8 mouse cellular contexts compared by ENCODE assay signal in genomic region chr11:118476396-118477373, GRCm38 (mm10). TPM values are rescaled to one million over a fixed set of nuclear protein-coding genes. Genes with fewer than 3 reads are reported as not detected.
DNase-seq lines count a peak whose midpoint lies in the region; ATAC-seq and TF ChIP-seq lines count a peak whose summit lies in the region.

Engase (plus strand) TSS chr11:118476829.

- ATAC-seq in heart, embryonic 11.5 days (replicated peaks; ENCODE audit: insufficient number of reproducible peaks, low FRiP score, low TSS enrichment) = peak; percentile 98
- ATAC-seq in kidney, embryonic 16.5 days (ENCODE audit: low FRiP score, low TSS enrichment) = peak; percentile 99

- H3ac ChIP-seq in C2C12 (ENCODE audit: control insufficient read depth, insufficient read length, low read depth) (peak within 1 kb of the TSS; percentile 89), myocyte (ENCODE audit: control insufficient read depth, insufficient read length) (peak within 1 kb of the TSS; percentile 64)

- peak within 1 kb of the TSS; percentile 81 for H3K9ac ChIP-seq in heart, embryonic 11.5 days (ENCODE audit: low read depth, low read length)
- H3K9ac ChIP-seq in kidney, embryonic 16.5 days (replicated peaks; ENCODE audit: low read length) = peak within 1 kb of the TSS; percentile 75
- H3K9ac ChIP-seq in liver, adult 2 months (ENCODE audit: low read depth, low read length) = peak within 1 kb of the TSS; percentile 90

- peak; percentile 61; the same call in 1 of the 2 replicates for TF ChIP-seq POLR2A in brain, embryonic 14.5 days (IDR thresholded peaks at IDR 0.05; ENCODE audit: borderline replicate concordance, extremely low read depth, insufficient read depth, insufficient read length, poor library complexity, severe bottlenecking)
- peak; percentile 84 for TF ChIP-seq POLR2A in liver, adult 2 months (IDR thresholded peaks at IDR 0.05; ENCODE audit: extremely low read depth, insufficient read depth, low read length)
- TF ChIP-seq POLR2A in myocyte (IDR thresholded peaks at IDR 0.05; ENCODE audit: insufficient read length, low read depth) = peak; percentile 89

- under 1% methylated on average over 57 of the region's 57 CpGs for WGBS in heart, embryonic 11.5 days (ENCODE audit: insufficient replicate concordance)
- under 1% methylated on average over 57 of the region's 57 CpGs for WGBS in kidney, embryonic 16.5 days
- WGBS in liver, adult 2 months = under 1% methylated on average over 54 of the region's 57 CpGs

- H3K27ac ChIP-seq in heart, embryonic 11.5 days (ENCODE audit: low read depth, low read length) = peak within 1 kb of the TSS; percentile 62; the same call in 1 of the 2 replicates
- no peak within 1 kb of the TSS for H3K27ac ChIP-seq in kidney, embryonic 16.5 days (ENCODE audit: low read length)
- H3K27ac ChIP-seq in liver, adult 2 months (replicated peaks; ENCODE audit: insufficient read depth, low read depth, low read length) = peak within 1 kb of the TSS; percentile 49

- no peaks in the 10 kb centered on the region for H3K79me3 ChIP-seq in C2C12 (ENCODE audit: low read depth)

- peaks cover 10% of the 10 kb centered on the region for H3K27me3 ChIP-seq in C2C12 (ENCODE audit: control insufficient read depth, insufficient read depth, insufficient read length)
- H3K27me3 ChIP-seq in erythroblast, embryonic 14.5 days (ENCODE audit: control insufficient read depth) = no peaks in the 10 kb centered on the region
- H3K27me3 ChIP-seq in heart, embryonic 11.5 days (ENCODE audit: control insufficient read depth, insufficient read depth, low read length) = no peaks in the 10 kb centered on the region
- H3K27me3 ChIP-seq in kidney, embryonic 16.5 days (ENCODE audit: insufficient read depth, low read length) = no peaks in the 10 kb centered on the region
- H3K27me3 ChIP-seq in liver, adult 2 months (ENCODE audit: control insufficient read depth, insufficient read depth, low read length) = no peaks in the 10 kb centered on the region
- peaks cover 7% of the 10 kb centered on the region for H3K27me3 ChIP-seq in myocyte (ENCODE audit: control insufficient read depth, insufficient read depth, insufficient read length)
- H3K27me3 ChIP-seq in splenic B cell, adult 2 months (ENCODE audit: control insufficient read depth, insufficient read depth, low read length, poor library complexity, severe bottlenecking) = no peaks in the 10 kb centered on the region

- peak; percentile 98 for DNase-seq in brain, embryonic 14.5 days (ENCODE audit: low read depth)
- DNase-seq in liver, adult 2 months (ENCODE audit: extremely low read depth, low read depth, low spot score) = peak; percentile 86
- DNase-seq in splenic B cell, adult 2 months (ENCODE audit: low read depth, low spot score) = peak; percentile 94

- H3K4me3 ChIP-seq in C2C12 (ENCODE audit: insufficient read depth, poor library complexity, severe bottlenecking) = peak within 1 kb of the TSS; percentile 40
- H3K4me3 ChIP-seq in erythroblast, embryonic 14.5 days (replicated peaks) = peak within 1 kb of the TSS; percentile 89
- H3K4me3 ChIP-seq in heart, embryonic 11.5 days (ENCODE audit: low read depth, low read length) = peak within 1 kb of the TSS; percentile 77
- peak within 1 kb of the TSS; percentile 74 for H3K4me3 ChIP-seq in kidney, embryonic 16.5 days (ENCODE audit: low read length)
- peak within 1 kb of the TSS; percentile 81 for H3K4me3 ChIP-seq in liver, adult 2 months (ENCODE audit: insufficient read depth, low read depth, low read length)
- peak within 1 kb of the TSS; percentile 22 for H3K4me3 ChIP-seq in myocyte

- no peak for TF ChIP-seq CTCF in C2C12 (IDR thresholded peaks at IDR 0.05; ENCODE audit: control insufficient read depth, insufficient read depth, insufficient read length)
- no peak for TF ChIP-seq CTCF in brain, embryonic 14.5 days (IDR thresholded peaks at IDR 0.05; ENCODE audit: borderline replicate concordance, extremely low read depth, insufficient read depth, insufficient read length)
- no peak for TF ChIP-seq CTCF in liver, adult 2 months (IDR thresholded peaks at IDR 0.05; ENCODE audit: low read depth, low read length)

- H3K4me1 ChIP-seq in erythroblast, embryonic 14.5 days (ENCODE audit: control insufficient read depth) = peaks cover 47% of the 10 kb centered on the region
- 0 out of 2 replicates have a peak, but pooled peaks cover 5% of the 10 kb centered on the region for H3K4me1 ChIP-seq in heart, embryonic 11.5 days (ENCODE audit: control insufficient read depth, insufficient read depth, low read length)
- peaks cover 10% of the 10 kb centered on the region for H3K4me1 ChIP-seq in kidney, embryonic 16.5 days (ENCODE audit: insufficient read depth, low read length)
- peaks cover 3% of the 10 kb centered on the region for H3K4me1 ChIP-seq in liver, adult 2 months (ENCODE audit: control insufficient read depth, insufficient read depth, low read length)

- H3K4me2 ChIP-seq in heart, embryonic 11.5 days = peak within 1 kb of the TSS; percentile 96
- H3K4me2 ChIP-seq in kidney, embryonic 16.5 days (replicated peaks; ENCODE audit: low read depth, low read length) = peak within 1 kb of the TSS; percentile 73
- H3K4me2 ChIP-seq in myocyte (ENCODE audit: low read depth) = peak within 1 kb of the TSS; percentile 99

- H3K79me2 ChIP-seq in C2C12 (ENCODE audit: control insufficient read depth, insufficient read depth) = no peaks in the 10 kb centered on the region
- no peaks in the 10 kb centered on the region for H3K79me2 ChIP-seq in liver, adult 2 months (ENCODE audit: control insufficient read depth, insufficient read depth, low read length)
- no peaks in the 10 kb centered on the region for H3K79me2 ChIP-seq in myocyte (ENCODE audit: control insufficient read depth, insufficient read depth)

- no peaks in the 10 kb centered on the region for H3K9me3 ChIP-seq in erythroblast, embryonic 14.5 days (ENCODE audit: control insufficient read depth, low read length)
- H3K9me3 ChIP-seq in heart, embryonic 11.5 days (replicated peaks; ENCODE audit: control insufficient read depth, low read length) = no peaks in the 10 kb centered on the region
- H3K9me3 ChIP-seq in kidney, embryonic 16.5 days (ENCODE audit: low read length) = no peaks in the 10 kb centered on the region

- H3K36me3 ChIP-seq in C2C12 (ENCODE audit: control insufficient read depth, insufficient read depth) (no peaks in the 10 kb centered on the region), myocyte (ENCODE audit: control insufficient read depth, insufficient read depth) (no peaks in the 10 kb centered on the region)
- H3K36me3 ChIP-seq in erythroblast, embryonic 14.5 days (ENCODE audit: control insufficient read depth) = peaks cover 21% of the 10 kb centered on the region
- no peaks in the 10 kb centered on the region for H3K36me3 ChIP-seq in heart, embryonic 11.5 days (ENCODE audit: control insufficient read depth, insufficient read depth, low read length)
- H3K36me3 ChIP-seq in kidney, embryonic 16.5 days (ENCODE audit: insufficient read depth, low read length) = peaks cover 6% of the 10 kb centered on the region; the same call in 1 of the 2 replicates
- H3K36me3 ChIP-seq in liver, adult 2 months (ENCODE audit: control insufficient read depth, insufficient read depth, low read length) = 0 out of 2 replicates have a peak, but pooled peaks cover 2% of the 10 kb centered on the region
- no peaks in the 10 kb centered on the region; the same call in 1 of the 2 replicates for H3K36me3 ChIP-seq in splenic B cell, adult 2 months (ENCODE audit: control insufficient read depth, insufficient read depth, low read length, poor library complexity, severe bottlenecking)

TF ChIP-seq in C2C12, 6 proteins besides CTCF, POLR2A, EP300 and RAD21:
- no peak for TF ChIP-seq CEBPB (IDR thresholded peaks at IDR 0.05; ENCODE audit: low read depth)
- TF ChIP-seq MAX (IDR thresholded peaks at IDR 0.05) = peak; percentile 63
- TF ChIP-seq FOSL1 (IDR thresholded peaks at IDR 0.05; ENCODE audit: insufficient read depth, low read length, poor library complexity, severe bottlenecking) = no peak
- TF ChIP-seq USF1 (IDR thresholded peaks at IDR 0.05; ENCODE audit: low read depth) = no peak
- no peak for TF ChIP-seq MYOG (IDR thresholded peaks at IDR 0.05; ENCODE audit: control insufficient read depth, extremely low read depth, insufficient read length)

TF ChIP-seq in myocyte, 11 proteins besides CTCF, POLR2A, EP300 and RAD21:
- TF ChIP-seq MYOD1 (IDR thresholded peaks at IDR 0.05; ENCODE audit: control insufficient read depth in 1 of 3, insufficient read length in 2 of 3, low read depth in 2 of 3) (peak in 1 of 3 experiments; percentile 28), SRF (IDR thresholded peaks at IDR 0.05; ENCODE audit: control insufficient read depth, insufficient read length, low read depth) (peak; percentile 44), MYOG (IDR thresholded peaks at IDR 0.05; ENCODE audit: control insufficient read depth in 1 of 3, insufficient read depth in 1 of 3, insufficient read length in 2 of 3, low read depth in 2 of 3) (peak in 2 of 3 experiments; percentile 9 to 21), POLR2AphosphoS2 (IDR thresholded peaks at IDR 0.05; ENCODE audit: insufficient read length, low read depth) (peak; percentile 44), MAX (IDR thresholded peaks at IDR 0.05; ENCODE audit: low read depth) (no peak)

RNA-seq across cellular contexts. Expression of gene Engase, which starts in this region (rescaled TPM):
- polyA plus RNA-seq in C2C12 (2012; fragmentation: generic; extraction: Trizol) = 2.1 TPM
- 7.4 and 8.1 TPM in 2 replicates for polyA plus RNA-seq in brain, embryonic 14.5 days (2012; rRNA removed)
- polyA plus RNA-seq in erythroblast, embryonic 14.5 days (2012) = 0.73 and 0.91 TPM in 2 replicates
- 3.9 and 4.3 TPM in 2 replicates for polyA plus RNA-seq in heart, embryonic 11.5 days (2014; fragmentation: Nextera tagmentation; extraction: Ambion mirVana)
- polyA plus RNA-seq in kidney, embryonic 16.5 days (2015; fragmentation: Nextera tagmentation; extraction: Ambion mirVana) = 6.1 and 7.5 TPM in 2 replicates
- total RNA-seq in liver, adult 2 months (2014; rRNA removed) = 3.0 and 3.6 TPM in 2 replicates
- 8.1 and 8.3 TPM in 2 replicates for polyA plus RNA-seq in liver, adult 2 months (2012; rRNA removed)
- polyA plus RNA-seq in myocyte (2012; fragmentation: generic; extraction: Trizol) = 5.1 TPM

Comparison
In these comparisons a context has a peak if more than half of its experiments do, and no peak if none do; other contexts are left out.
1. H3K4me3 ChIP-seq: peak in every context shown above with its lines; median percentile 89 in erythroblast, embryonic 14.5 days; 81 in liver, adult 2 months; 77 in heart, embryonic 11.5 days; 74 in kidney, embryonic 16.5 days; 40 in C2C12; 22 in myocyte.